Mouse (Mus musculus) adrenal gland, postnatal 4 days (tissue): ENCODE results near the gene Fpgt. TPM values are rescaled to one million over a fixed set of nuclear protein-coding genes. Genes with fewer than 3 reads are reported as not detected.

Experiments used
- DNase-seq, 2 experiments: peaks; one replicate each; pipeline ENCODE4 v3.0.0; 2021 to 2022; ENCODE audit warnings: low spot score in 2 of 2, mixed read lengths in 2 of 2
- long read RNA-seq, 2 experiments: library from polyadenylated mRNA; stranded (forward); transcript quantifications; one replicate each; pipeline ENCODE4 v2.0.0; 2021
- total RNA-seq, 2 experiments: library from RNA; stranded (reverse); gene quantifications; 2 replicates each; pipeline ENCODE4 v1.2.3; 2021

Fpgt gene
- 10 to 100 TPM; 24.7 to 25.5 TPM for total RNA-seq
- long read RNA-seq, experiment 1, partial matches to known transcripts: 0 of 6 reads
- long read RNA-seq, experiment 1, other reads (novel, unspliced or antisense): 2 of 6 reads
- long read RNA-seq, experiment 2, partial matches to known transcripts: 0 of 7 reads
- long read RNA-seq, experiment 2, other reads (novel, unspliced or antisense): 3 of 7 reads

GRCm38 (mm10) chr3:155093116-155093956, at the start of gene Fpgt, which contains the start of gene Lrriq3:
Fpgt (minus strand) TSS chr3:155093403.
Lrriq3 (plus strand) TSS chr3:155093434.
- DNase-seq: peak; percentile 82

- no peak for DNase-seq
Measured at GRCm38 (mm10) chr3:155141047-155141446, 47.8 kb upstream of the Fpgt start.

- no peak for DNase-seq
Measured at GRCm38 (mm10) chr3:155137737-155138136, 44.5 kb upstream of the Fpgt start.

GRCm38 (mm10) chr3:155105957-155106356, 12.8 kb upstream of the Fpgt start:
- DNase-seq: no peak

- no peak for DNase-seq
Measured at GRCm38 (mm10) chr3:155099266-155099665, 6.1 kb upstream of the Fpgt start.

DNA sequence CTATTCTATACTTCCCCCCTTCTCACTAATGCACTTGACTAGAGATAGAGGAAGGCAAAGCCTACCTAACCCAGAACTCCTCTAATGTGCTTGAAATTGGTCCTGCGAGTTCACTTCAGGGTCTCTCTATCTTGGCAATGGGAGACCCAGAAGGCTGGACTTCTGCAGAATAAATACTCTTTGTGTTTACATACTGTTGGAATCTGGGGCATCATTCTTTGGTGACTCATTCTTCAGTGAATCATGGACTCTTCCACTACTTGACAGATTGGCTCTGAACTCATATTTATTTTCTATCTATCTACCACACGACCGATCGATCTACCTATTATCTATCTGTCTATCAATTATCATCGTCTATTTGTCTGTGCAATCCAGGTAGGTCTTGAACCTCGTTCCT, 1.1 kb downstream of the Fpgt start:
- DNase-seq: no peak

GRCm38 (mm10) chr3:155077908-155078307, 15.3 kb downstream of the Fpgt start:
- no peak for DNase-seq

GRCm38 (mm10) chr3:155059449-155059822, 33.8 kb downstream of the Fpgt start:
- DNase-seq: no peak

DNA sequence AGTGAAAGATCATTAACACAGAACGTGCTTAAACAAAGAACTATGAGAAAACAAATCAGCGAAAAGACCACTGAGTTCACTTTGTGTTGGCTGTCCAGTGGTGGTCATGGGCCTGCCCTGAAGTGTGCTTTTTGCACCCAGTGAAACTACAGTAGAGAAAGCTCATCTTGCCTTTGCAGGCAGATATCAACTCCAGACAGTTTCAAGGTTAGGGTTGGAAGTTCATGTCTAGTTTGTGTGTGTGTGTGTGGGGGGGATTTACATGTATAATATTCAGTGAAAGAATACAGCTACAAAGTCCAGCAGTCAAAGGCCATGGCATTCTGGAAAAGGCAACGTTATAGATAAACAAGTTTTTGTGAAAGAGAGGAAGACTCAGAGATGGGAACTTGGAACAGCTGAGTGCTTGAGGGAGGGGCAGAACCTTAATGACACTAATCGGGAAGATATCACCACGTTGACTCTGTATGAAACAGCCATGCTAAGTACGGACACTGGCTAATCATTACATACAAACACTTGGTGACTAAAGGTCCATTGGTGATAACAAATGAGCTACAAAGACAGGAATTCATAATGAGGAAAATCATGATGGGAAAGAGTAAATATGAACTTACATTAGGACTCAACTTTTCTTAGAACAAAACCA, 34.3 kb downstream of the Fpgt start:
- DNase-seq: no peak

DNA sequence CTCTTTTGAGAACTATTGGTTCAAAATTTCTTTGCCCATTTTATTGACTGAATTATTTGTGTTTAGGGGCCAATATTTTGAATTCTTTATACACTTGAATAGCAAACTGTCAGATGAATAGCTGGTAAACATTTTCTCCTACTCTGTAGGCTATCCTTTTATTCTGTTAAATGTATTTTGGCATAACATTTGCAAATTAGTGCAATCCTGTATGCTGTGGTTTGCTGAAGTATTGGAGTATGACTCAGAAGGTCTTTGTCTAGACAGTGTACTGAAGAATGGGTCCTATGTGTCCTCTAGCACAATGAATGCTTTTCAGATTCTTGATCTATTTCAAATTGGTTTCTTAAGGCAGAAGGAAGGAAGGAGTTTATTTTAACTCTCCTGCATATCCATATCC, 35.6 kb downstream of the Fpgt start:
- DNase-seq: no peak

DNA sequence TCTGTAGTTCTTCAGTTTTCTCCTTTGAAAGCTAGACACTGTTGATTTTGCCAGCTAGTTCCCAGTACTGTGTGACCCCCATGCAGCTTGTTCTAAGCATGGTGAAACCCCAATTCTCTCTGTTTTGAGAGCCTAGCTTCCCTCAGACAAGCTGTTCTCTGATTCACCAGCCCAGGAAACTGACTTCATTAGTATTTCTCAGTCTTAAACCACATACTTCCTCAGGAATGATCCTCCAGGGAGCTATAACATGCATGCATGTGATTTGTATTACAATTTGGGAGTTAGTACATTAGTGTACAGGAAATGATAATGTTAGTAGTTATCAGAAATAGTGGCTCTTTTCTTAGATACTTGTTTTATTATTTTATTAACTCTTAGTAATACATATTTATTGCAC, 36.6 kb downstream of the Fpgt start:
- no peak for DNase-seq

DNA sequence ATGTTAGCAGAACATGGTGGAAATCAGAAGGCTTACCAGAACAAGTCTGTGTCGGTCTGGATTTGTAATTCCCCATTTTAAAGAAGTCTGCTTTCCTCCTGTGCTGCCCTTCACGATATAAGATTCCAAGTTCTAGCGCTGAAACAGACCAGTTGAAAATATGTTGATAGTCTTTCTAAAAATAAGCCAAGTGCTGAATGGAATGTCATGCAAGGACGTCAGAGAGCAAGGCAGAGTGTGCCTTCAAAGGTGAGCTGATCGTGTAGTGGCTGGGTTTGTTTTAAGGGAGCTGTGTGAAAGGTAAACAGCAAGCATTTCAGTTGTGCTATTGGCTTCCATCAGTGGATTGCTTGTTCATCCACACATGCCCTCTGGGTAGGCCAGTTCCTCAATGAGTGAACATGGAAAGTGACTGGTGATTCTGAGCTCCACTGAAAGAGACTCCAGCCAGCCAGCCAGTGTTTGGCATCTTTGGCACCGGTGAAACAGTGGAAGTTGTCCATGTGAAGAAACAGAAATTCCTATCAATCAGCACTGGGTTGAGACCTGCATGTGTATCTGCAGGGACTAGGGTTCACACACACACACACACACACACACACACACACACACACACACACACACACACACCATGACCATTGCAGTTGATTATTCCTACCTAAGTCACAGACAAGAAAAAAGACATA, 37.8 kb downstream of the Fpgt start, which contains the start of gene Tnni3k:
Gene Tnni3k, minus strand, starts transcription at position 177 of the 686 bp plus-strand sequence.
- DNase-seq: no peak

DNA sequence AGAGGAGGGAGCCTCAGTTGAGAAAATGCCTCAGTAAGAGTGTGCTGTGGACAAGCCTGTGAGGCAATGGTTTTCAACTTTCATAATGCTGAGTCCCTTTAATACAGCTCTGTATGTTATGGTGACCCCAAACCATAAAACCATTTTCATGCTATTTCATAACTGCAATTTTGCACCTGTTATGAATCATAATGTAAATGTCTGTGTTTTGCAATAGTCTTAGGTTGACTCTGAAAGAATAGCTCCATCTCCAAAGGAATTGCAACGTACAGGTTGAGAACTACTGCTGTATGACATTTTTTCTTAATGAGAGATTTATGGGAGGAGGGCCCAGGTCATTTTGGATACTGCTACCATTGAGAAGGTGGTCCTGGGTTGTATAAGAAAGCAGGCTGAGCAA, 40.0 kb downstream of the Fpgt start:
- DNase-seq: no peak

DNA sequence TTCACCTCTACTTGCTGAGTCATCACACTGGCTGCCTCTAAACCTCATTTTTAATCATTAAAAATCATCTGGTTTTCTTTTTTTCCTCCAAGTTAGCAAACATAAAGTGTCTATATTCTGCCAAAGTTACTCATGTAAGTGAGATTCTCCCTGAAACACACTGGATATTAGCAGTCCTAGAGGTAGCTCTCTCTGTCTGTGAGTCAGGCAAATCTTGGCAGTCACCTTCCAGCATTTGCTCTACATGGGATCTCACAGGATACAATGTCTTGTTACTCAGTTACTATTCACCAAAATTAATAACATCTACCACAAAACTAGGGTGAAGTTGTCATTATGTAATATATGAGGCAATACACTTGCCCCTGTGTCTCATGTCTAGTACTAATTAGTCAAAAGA, 41.2 kb downstream of the Fpgt start:
- DNase-seq: no peak

DNA sequence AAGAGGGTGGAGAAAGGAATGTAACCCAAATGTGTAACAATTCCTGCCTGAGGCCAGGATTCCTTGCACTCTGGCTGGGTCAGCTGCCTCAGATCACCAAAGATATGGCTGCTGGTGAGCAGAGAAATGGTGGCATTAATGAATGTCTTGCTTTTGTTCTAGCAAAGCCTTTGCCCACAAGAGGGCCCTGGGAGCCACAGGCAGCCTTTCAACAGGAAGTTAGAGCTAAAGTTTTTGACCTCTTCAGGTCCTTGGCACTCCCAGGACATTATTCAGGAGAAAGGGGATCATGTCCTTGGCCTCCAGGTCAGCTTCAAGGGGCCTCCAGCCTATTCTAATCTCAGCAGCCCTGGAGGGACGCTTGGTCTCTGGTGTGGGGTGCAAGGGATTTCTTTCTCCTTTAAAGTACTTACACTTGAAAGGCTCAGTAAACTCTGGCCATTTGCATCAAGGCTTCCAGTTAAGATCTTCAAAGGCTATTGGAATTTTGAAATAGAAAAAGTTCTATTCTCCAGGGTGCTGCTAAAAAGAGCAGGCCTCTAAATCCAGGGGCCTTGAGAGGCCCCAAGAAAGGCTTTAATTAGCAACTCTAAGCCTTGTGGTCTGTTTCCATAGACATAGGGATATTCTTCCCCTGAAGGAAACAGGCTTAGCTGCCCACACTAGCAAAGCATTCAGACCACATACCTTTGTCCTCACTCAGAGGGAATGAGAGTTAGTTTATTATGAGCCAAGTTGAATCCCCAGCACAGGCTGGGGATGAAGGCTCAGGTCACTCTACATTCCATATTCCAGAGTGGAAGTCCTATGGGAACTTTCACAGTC, 54.0 kb downstream of the Fpgt start:
- DNase-seq: no peak

Other genes with a start within 250 kb of the Fpgt start
- gene Tnni3k, start 38.0 kb downstream of the Fpgt start, total RNA-seq: not detected
- 1 to 10 TPM; 2.2 to 2.3 TPM for gene Lrriq3, start within 50 bp of the Fpgt start, total RNA-seq